Mouse (Mus musculus) ES-E14 (cell line): Measurements from ENCODE around the gene Tfpt.

ENCODE experiments used
- HCFC1 ChIP-seq: IDR thresholded peaks from 2 replicates; pipeline ENCODE4 v1.6.1; 2012; ENCODE audit warnings: low read length, inconsistent platforms, borderline replicate concordance; ENCODE audit not compliant: insufficient read depth
- MAFK ChIP-seq: IDR thresholded peaks from 2 replicates; pipeline ENCODE4 v1.6.1; 2014; ENCODE audit warnings: mild to moderate bottlenecking, low read depth, low read length, inconsistent platforms; ENCODE audit not compliant: insufficient read depth

DNA sequence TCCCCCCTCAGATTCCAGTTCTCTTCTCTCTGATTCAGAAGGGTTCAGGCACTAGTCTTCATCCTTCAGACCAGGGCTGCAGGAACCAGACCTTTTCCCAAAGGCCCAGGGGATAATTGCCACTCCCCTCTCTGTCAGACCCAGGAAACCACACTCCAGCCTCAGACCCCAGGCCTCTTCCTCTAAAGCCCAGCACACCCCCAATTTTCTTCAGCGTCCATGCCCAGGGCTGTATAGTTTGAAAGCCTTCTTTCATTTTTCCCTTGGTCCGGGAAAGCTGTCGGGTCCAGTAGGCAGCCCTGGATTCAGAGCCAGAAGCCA is 45.5 kb upstream of the Tfpt start:
- no peak for TF ChIP-seq MAFK
- TF ChIP-seq HCFC1, result no peak
